Mouse (Mus musculus): ENCODE data around the gene Mllt6. TPM values are rescaled to one million over a fixed set of nuclear protein-coding genes. Genes with fewer than 3 reads are reported as not detected.
A peak's percentile ranks its signal among the peaks of the same experiment; 100 is the strongest.

Gene Mllt6
- polyA plus RNA-seq, 1 experiment from 2014 or later = 4.1 TPM

- Histone ChIP-seq H3K27ac (replicated peaks; ENCODE audit: low read depth, low read length) (no peak overlapping the region), H3K4me3 (ENCODE audit: low read depth, low read length) (no peak overlapping the region), H3K4me1 (ENCODE audit: control insufficient read depth, insufficient read depth, low read length) (peaks cover 9% of the 10 kb centered on the region; the same call in 1 of the 2 replicates), H3K9me3 (ENCODE audit: control insufficient read depth, low read length) (no peaks in the 10 kb centered on the region), H3K9ac (ENCODE audit: low read length) (no peak overlapping the region), H3K27me3 (ENCODE audit: control insufficient read depth, insufficient read depth, low read length) (no peaks in the 10 kb centered on the region), H3K4me2 (ENCODE audit: low read depth, severe bottlenecking) (no peak overlapping the region), H3K36me3 (ENCODE audit: control insufficient read depth, insufficient read depth, low read length) (peaks cover 13% of the 10 kb centered on the region)
- DNase-seq (ENCODE audit: low spot score) (no peak), ATAC-seq (ENCODE audit: insufficient number of reproducible peaks, low FRiP score, low TSS enrichment, low read depth) (no peak)
- 89% methylated on average over 3 of the region's 3 CpGs for WGBS
These were observed 23.8 kb downstream of the Mllt6 start for GRCm38 (mm10) chr11:97687061-97687460.

DNA sequence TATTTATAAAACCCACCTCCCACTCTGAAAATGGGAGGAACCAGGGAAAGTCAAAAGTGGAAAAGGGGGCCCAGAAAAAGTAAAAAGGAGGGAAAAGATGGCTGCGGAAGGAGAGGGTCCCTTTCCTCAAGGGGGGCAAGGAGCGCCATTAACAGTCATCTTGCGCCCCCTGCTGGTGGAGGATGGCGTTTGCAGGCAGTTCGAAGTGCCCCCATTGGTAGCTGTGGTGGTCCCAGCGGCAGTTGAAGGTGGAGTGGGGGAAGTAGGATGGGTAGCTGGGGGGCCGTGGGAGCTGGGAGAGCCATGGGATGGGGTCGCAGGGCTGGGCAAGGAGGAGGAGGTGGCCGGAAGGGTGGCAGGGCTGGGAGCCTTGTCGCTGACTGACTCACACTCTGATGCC lies 26.6 kb downstream of the Mllt6 start:
- WGBS = 37% methylated on average over 10 of the region's 10 CpGs
- no peak overlapping the region for H3K9ac ChIP-seq (ENCODE audit: low read length)
- no peak overlapping the region for H3K4me2 ChIP-seq (ENCODE audit: low read depth, severe bottlenecking)
- H3K27me3 ChIP-seq (ENCODE audit: control insufficient read depth, insufficient read depth, low read length) = no peaks in the 10 kb centered on the region
- H3K36me3 ChIP-seq (ENCODE audit: control insufficient read depth, insufficient read depth, low read length) = peaks cover 14% of the 10 kb centered on the region
- H3K27ac ChIP-seq (replicated peaks; ENCODE audit: low read depth, low read length) = no peak overlapping the region
- no peaks in the 10 kb centered on the region for H3K9me3 ChIP-seq (ENCODE audit: control insufficient read depth, low read length)
- DNase-seq (ENCODE audit: low spot score) (peak; percentile 89), ATAC-seq (ENCODE audit: insufficient number of reproducible peaks, low FRiP score, low TSS enrichment, low read depth) (no peak)
- H3K4me1 ChIP-seq (ENCODE audit: control insufficient read depth, insufficient read depth, low read length) = peaks cover 8% of the 10 kb centered on the region
- H3K4me3 ChIP-seq (ENCODE audit: low read depth, low read length) = no peak overlapping the region

DNA sequence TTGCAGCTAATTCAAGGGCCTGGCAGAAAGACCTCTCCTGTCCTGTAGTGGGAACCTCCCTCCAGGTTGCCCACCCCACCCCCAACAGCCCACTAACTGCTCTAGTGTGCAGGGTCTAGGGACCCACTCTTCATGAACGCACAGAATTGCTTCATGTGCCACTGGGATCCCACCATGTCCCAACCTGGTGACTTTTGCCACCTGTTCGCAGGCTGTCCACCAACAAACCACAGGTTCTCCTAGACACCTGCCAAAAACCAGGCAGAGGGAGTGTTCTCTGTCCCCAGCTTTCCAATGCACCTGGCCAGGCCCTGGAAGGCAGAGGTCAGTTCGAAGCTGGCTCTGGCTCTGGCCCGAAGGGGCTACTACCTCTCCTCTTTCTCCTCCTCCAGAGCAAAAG lies 31.2 kb downstream of the Mllt6 start:
- ATAC-seq (ENCODE audit: insufficient number of reproducible peaks, low FRiP score, low TSS enrichment, low read depth) (no peak), DNase-seq (ENCODE audit: low spot score) (no peak)
- H3K4me3 ChIP-seq (ENCODE audit: low read depth, low read length) = no peak overlapping the region
- H3K4me2 ChIP-seq (ENCODE audit: low read depth, severe bottlenecking) = no peak overlapping the region
- H3K27ac ChIP-seq (replicated peaks; ENCODE audit: low read depth, low read length) = no peak overlapping the region
- 92% methylated on average over 4 of the region's 4 CpGs for WGBS
- no peaks in the 10 kb centered on the region for H3K9me3 ChIP-seq (ENCODE audit: control insufficient read depth, low read length)
- H3K4me1 ChIP-seq (ENCODE audit: control insufficient read depth, insufficient read depth, low read length) = peaks cover 26% of the 10 kb centered on the region
- H3K27me3 ChIP-seq (ENCODE audit: control insufficient read depth, insufficient read depth, low read length) = no peaks in the 10 kb centered on the region
- H3K36me3 ChIP-seq (ENCODE audit: control insufficient read depth, insufficient read depth, low read length) = peaks cover 17% of the 10 kb centered on the region
- H3K9ac ChIP-seq (ENCODE audit: low read length) = no peak overlapping the region

DNA sequence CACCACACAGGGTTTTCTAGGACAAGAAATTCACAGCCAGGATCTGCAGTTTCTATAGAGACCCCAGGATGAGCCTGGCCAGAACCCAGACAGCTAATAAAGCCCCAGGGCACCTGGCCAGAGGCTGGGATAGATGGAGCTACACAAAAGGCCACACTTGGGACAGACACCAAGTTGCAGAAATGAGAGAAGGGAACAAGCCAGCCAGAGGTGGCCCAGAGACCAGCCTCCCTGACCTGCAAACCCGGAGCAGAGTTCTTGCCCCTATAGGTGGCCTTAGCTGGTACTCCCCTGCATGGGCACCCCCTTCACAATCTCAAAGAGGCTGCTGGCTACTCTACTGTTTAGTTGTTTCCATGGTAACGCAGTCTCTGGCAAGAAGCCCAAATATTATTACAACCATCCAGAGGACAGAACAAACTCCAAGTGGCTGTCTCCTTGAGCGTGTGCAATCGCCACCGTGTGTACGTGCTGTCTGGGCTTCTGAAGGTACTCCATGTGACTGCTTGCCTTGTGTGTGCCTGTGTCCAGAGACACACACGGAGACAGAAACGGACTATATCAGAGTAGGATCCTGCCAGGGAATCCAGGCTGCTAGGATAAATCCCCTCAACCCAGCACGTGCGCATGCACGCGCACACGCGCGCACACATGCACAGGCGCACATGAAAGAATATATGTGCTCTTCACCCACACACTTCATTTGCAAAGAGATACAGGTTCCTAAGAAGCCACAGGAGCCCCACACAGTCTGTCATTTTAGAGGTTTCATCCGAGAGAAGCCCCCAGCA lies 31.9 kb downstream of the Mllt6 start:
- no peak overlapping the region for H3K4me2 ChIP-seq (ENCODE audit: low read depth, severe bottlenecking)
- peak overlapping the region; percentile 33; the same call in 1 of the 2 replicates for H3K27ac ChIP-seq (replicated peaks; ENCODE audit: low read depth, low read length)
- H3K36me3 ChIP-seq (ENCODE audit: control insufficient read depth, insufficient read depth, low read length) = peaks cover 17% of the 10 kb centered on the region
- ATAC-seq (ENCODE audit: insufficient number of reproducible peaks, low FRiP score, low TSS enrichment, low read depth) (no peak), DNase-seq (ENCODE audit: low spot score) (no peak)
- H3K4me1 ChIP-seq (ENCODE audit: control insufficient read depth, insufficient read depth, low read length) = peaks cover 26% of the 10 kb centered on the region
- H3K27me3 ChIP-seq (ENCODE audit: control insufficient read depth, insufficient read depth, low read length) = no peaks in the 10 kb centered on the region
- no peaks in the 10 kb centered on the region for H3K9me3 ChIP-seq (ENCODE audit: control insufficient read depth, low read length)
- 79% methylated on average over 17 of the region's 17 CpGs for WGBS
- peak overlapping the region; percentile 27; the same call in 1 of the 2 replicates for H3K9ac ChIP-seq (ENCODE audit: low read length)
- no peak overlapping the region for H3K4me3 ChIP-seq (ENCODE audit: low read depth, low read length)

- Histone ChIP-seq H3K4me1 (ENCODE audit: control insufficient read depth, insufficient read depth, low read length) (peaks cover 26% of the 10 kb centered on the region), H3K4me2 (ENCODE audit: low read depth, severe bottlenecking) (peak overlapping the region; percentile 11; the same call in 1 of the 2 replicates), H3K4me3 (ENCODE audit: low read depth, low read length) (no peak overlapping the region), H3K27ac (replicated peaks; ENCODE audit: low read depth, low read length) (no peak overlapping the region), H3K9ac (ENCODE audit: low read length) (peak overlapping the region; percentile 27; the same call in 1 of the 2 replicates), H3K9me3 (ENCODE audit: control insufficient read depth, low read length) (no peaks in the 10 kb centered on the region), H3K36me3 (ENCODE audit: control insufficient read depth, insufficient read depth, low read length) (peaks cover 15% of the 10 kb centered on the region), H3K27me3 (ENCODE audit: control insufficient read depth, insufficient read depth, low read length) (no peaks in the 10 kb centered on the region)
- DNase-seq (ENCODE audit: low spot score) (no peak), ATAC-seq (ENCODE audit: insufficient number of reproducible peaks, low FRiP score, low TSS enrichment, low read depth) (no peak)
- 48% methylated on average over 9 of the region's 9 CpGs for WGBS
These were observed 32.6 kb downstream of the Mllt6 start for GRCm38 (mm10) chr11:97695712-97696401.

DNA sequence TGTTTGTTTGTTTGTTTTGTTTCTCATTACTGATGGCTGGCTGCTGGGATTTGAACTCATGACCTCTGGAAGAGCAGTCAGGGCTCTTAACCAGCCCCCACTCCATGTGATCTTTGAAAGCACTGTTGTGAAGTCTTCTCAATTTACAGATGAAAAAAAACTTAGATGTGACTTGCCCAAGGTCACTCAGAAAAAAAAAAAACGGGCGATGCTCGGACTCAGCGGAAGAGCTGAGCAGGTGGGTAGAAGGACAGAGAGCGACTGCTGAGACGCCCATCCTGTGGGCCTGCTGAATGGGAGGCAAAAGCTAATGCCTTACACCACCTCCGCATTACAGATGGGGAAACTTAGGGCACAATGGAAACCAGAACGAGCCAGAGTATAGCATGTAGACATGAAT lies 33.5 kb downstream of the Mllt6 start:
- Histone ChIP-seq H3K9me3 (ENCODE audit: control insufficient read depth, low read length) (no peaks in the 10 kb centered on the region), H3K36me3 (ENCODE audit: control insufficient read depth, insufficient read depth, low read length) (peaks cover 11% of the 10 kb centered on the region), H3K4me3 (ENCODE audit: low read depth, low read length) (no peak overlapping the region), H3K27me3 (ENCODE audit: control insufficient read depth, insufficient read depth, low read length) (no peaks in the 10 kb centered on the region), H3K27ac (replicated peaks; ENCODE audit: low read depth, low read length) (no peak overlapping the region), H3K9ac (ENCODE audit: low read length) (no peak overlapping the region), H3K4me1 (ENCODE audit: control insufficient read depth, insufficient read depth, low read length) (peaks cover 33% of the 10 kb centered on the region), H3K4me2 (ENCODE audit: low read depth, severe bottlenecking) (no peak overlapping the region)
- DNase-seq (ENCODE audit: low spot score) (no peak), ATAC-seq (ENCODE audit: insufficient number of reproducible peaks, low FRiP score, low TSS enrichment, low read depth) (no peak)
- WGBS = 77% methylated on average over 8 of the region's 8 CpGs

- ATAC-seq (ENCODE audit: insufficient number of reproducible peaks, low FRiP score, low TSS enrichment, low read depth) = no peak
- Histone ChIP-seq H3K4me3 (ENCODE audit: low read depth, low read length) (peak overlapping the region; percentile 76), H3K4me2 (ENCODE audit: low read depth, severe bottlenecking) (peak overlapping the region; percentile 84), H3K4me1 (ENCODE audit: control insufficient read depth, insufficient read depth, low read length) (peaks cover 33% of the 10 kb centered on the region), H3K36me3 (ENCODE audit: control insufficient read depth, insufficient read depth, low read length) (peaks cover 6% of the 10 kb centered on the region; the same call in 1 of the 2 replicates), H3K9ac (ENCODE audit: low read length) (no peak overlapping the region; the same call in 1 of the 2 replicates), H3K9me3 (ENCODE audit: control insufficient read depth, low read length) (no peaks in the 10 kb centered on the region), H3K27me3 (ENCODE audit: control insufficient read depth, insufficient read depth, low read length) (no peaks in the 10 kb centered on the region), H3K27ac (replicated peaks; ENCODE audit: low read depth, low read length) (peak overlapping the region; percentile 97)
- no peak for DNase-seq (ENCODE audit: low spot score)
- 60% methylated on average over 11 of the region's 11 CpGs for WGBS
These were observed 34.1 kb downstream of the Mllt6 start for GRCm38 (mm10) chr11:97697199-97697890.

- H3K36me3 ChIP-seq (ENCODE audit: control insufficient read depth, insufficient read depth, low read length) = 0 out of 2 replicates have a peak, but pooled peaks cover 2% of the 10 kb centered on the region
- H3K27me3 ChIP-seq (ENCODE audit: control insufficient read depth, insufficient read depth, low read length) = no peaks in the 10 kb centered on the region
- peak overlapping the region; percentile 76 for H3K4me3 ChIP-seq (ENCODE audit: low read depth, low read length)
- H3K9ac ChIP-seq (ENCODE audit: low read length) = peak overlapping the region; percentile 97
- ATAC-seq (ENCODE audit: insufficient number of reproducible peaks, low FRiP score, low TSS enrichment, low read depth) = peak; percentile 19; the same call in 1 of the 2 replicates
- no peaks in the 10 kb centered on the region for H3K9me3 ChIP-seq (ENCODE audit: control insufficient read depth, low read length)
- WGBS = under 1% methylated on average over 14 of the region's 14 CpGs
- peaks cover 33% of the 10 kb centered on the region for H3K4me1 ChIP-seq (ENCODE audit: control insufficient read depth, insufficient read depth, low read length)
- DNase-seq (ENCODE audit: low spot score) = peak; percentile 62
- peak overlapping the region; percentile 97 for H3K27ac ChIP-seq (replicated peaks; ENCODE audit: low read depth, low read length)
- H3K4me2 ChIP-seq (ENCODE audit: low read depth, severe bottlenecking) = peak overlapping the region; percentile 84
These were observed 34.8 kb downstream of the Mllt6 start for GRCm38 (mm10) chr11:97697891-97698529.
